Mouse (Mus musculus) layer of hippocampus, adult 9-10 months (tissue): ENCODE measurements around the gene Kank4.
"Not testable (repeated sequence)": the region's sequence is repeated elsewhere in the genome, so short reads cannot be mapped to it uniquely, and the experiment has no call there.

Experiments used
- DNase-seq: peaks from one replicate; pipeline ENCODE4 v3.0.0; 2022; ENCODE audit warnings: low spot score

Kank4 gene

GRCm38 (mm10) chr4:98831726-98832125, 14.4 kb upstream of the Kank4 start:
- DNase-seq: no peak

GRCm38 (mm10) chr4:98826701-98827100, 9.4 kb upstream of the Kank4 start:
- DNase-seq: no peak

- not testable (repeated sequence) for DNase-seq
Measured at GRCm38 (mm10) chr4:98823740-98824139, 6.4 kb upstream of the Kank4 start, which contains the start of gene I0C0044D17Rik. TSS of gene I0C0044D17Rik (minus strand) at chr4:98823840.

GRCm38 (mm10) chr4:98823047-98823446, 5.7 kb upstream of the Kank4 start:
- no peak for DNase-seq

GRCm38 (mm10) chr4:98822478-98822877, 5.1 kb upstream of the Kank4 start:
- DNase-seq: no peak

GRCm38 (mm10) chr4:98819216-98819755, 1.9 kb upstream of the Kank4 start:
- no peak for DNase-seq

GRCm38 (mm10) chr4:98816807-98817183, 542 bp downstream of the Kank4 start:
- no peak for DNase-seq

GRCm38 (mm10) chr4:98806306-98806705, 11.0 kb downstream of the Kank4 start:
- no peak for DNase-seq

- DNase-seq: no peak
Measured at GRCm38 (mm10) chr4:98805291-98806048, 11.9 kb downstream of the Kank4 start.

- no peak for DNase-seq
Measured at GRCm38 (mm10) chr4:98804476-98805134, 12.7 kb downstream of the Kank4 start.

- DNase-seq: no peak
Measured at GRCm38 (mm10) chr4:98801775-98802174, 15.6 kb downstream of the Kank4 start.

GRCm38 (mm10) chr4:98800824-98801223, 16.5 kb downstream of the Kank4 start:
- no peak for DNase-seq

- DNase-seq: no peak
Measured at GRCm38 (mm10) chr4:98796591-98797341, 20.6 kb downstream of the Kank4 start.

- no peak for DNase-seq
Measured at GRCm38 (mm10) chr4:98795241-98795640, 22.1 kb downstream of the Kank4 start.

GRCm38 (mm10) chr4:98793486-98793885, 23.9 kb downstream of the Kank4 start:
- DNase-seq: no peak

GRCm38 (mm10) chr4:98790721-98791120, 26.6 kb downstream of the Kank4 start:
- no peak for DNase-seq

- DNase-seq: no peak
Measured at GRCm38 (mm10) chr4:98789861-98790311, 27.5 kb downstream of the Kank4 start.

- DNase-seq: no peak
Measured at GRCm38 (mm10) chr4:98789133-98789765, 28.1 kb downstream of the Kank4 start.

GRCm38 (mm10) chr4:98786281-98786680, 31.1 kb downstream of the Kank4 start:
- no peak for DNase-seq

GRCm38 (mm10) chr4:98785851-98786250, 31.5 kb downstream of the Kank4 start:
- DNase-seq: no peak

- no peak for DNase-seq
Measured at GRCm38 (mm10) chr4:98778219-98778618, 39.1 kb downstream of the Kank4 start.

GRCm38 (mm10) chr4:98777464-98777863, 39.9 kb downstream of the Kank4 start:
- no peak for DNase-seq
